Mouse (Mus musculus) adrenal gland, postnatal 14 days (tissue): ENCODE data around the gene Aadacl3. TPM values are rescaled to one million over a fixed set of nuclear protein-coding genes. Genes with fewer than 3 reads are reported as not detected.

ENCODE experiments used
- DNase-seq: peaks from one replicate; pipeline ENCODE4 v3.0.0; 2021; ENCODE audit warnings: mixed read lengths
- long read RNA-seq, 2 experiments: library from polyadenylated mRNA; stranded (forward); transcript quantifications; one replicate each; pipeline ENCODE4 v2.0.0; 2021
- total RNA-seq: library from RNA; stranded (reverse); gene quantifications from 2 replicates; pipeline ENCODE4 v1.2.3, GENCODE M21; 2021

Gene Aadacl3
- not detected in 2 replicates for total RNA-seq
- long read RNA-seq, experiment 1: 0 reads
- long read RNA-seq, experiment 2: 0 reads

DNA sequence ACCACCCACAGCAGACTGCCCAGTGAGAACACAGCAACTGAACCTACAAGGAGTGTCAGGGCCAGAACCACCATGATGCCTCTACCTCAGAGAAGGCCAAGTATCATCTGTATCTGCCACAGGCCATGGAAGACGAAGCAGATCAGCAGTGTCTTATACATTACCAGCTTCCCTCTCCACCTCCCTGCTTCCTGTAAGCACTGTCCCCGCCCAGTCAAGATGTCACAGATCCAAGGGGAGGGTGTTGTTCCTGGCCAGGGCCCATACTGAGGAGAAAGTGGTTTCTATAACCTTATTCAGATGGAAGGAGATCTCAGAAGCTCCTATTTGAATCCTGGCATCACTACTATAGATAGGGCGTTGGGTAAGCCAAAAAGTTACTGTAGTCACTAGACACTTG, at the start of gene Aadacl3:
Aadacl3 (minus strand) TSS at position 101 of the 400 bp plus-strand sequence.
- DNase-seq: no peak

GRCm38 (mm10) chr4:144506518-144506917, 43.0 kb upstream of the Aadacl3 start:
- no peak for DNase-seq

- no peak for DNase-seq
Observed at GRCm38 (mm10) chr4:144493331-144493730, 29.8 kb upstream of the Aadacl3 start.

- no peak for DNase-seq
Observed at GRCm38 (mm10) chr4:144468091-144468490, 4.5 kb upstream of the Aadacl3 start.

GRCm38 (mm10) chr4:144465206-144465605, 1.6 kb upstream of the Aadacl3 start:
- no peak for DNase-seq

DNA sequence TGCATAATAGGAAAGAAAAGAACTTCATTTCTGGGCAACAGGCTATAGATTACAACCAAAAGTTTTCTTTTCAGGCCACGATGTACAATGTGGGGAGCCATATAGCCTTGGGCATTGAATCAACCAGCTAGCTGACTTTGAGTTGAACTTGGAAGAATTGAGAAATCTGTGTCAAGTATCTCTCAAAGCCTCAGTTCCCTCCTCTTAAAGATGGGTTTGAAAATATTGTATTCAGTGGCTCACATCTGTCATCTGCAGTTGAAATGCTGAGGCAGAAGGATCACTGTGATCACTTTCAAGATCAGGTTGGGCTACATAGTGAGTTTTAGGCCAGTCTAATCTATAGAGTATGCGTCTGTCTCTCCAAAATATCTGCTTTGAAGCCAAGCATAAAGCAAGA, 10.3 kb downstream of the Aadacl3 start, which contains the start of gene Gm9944:
Gm9944 (minus strand) TSS at position 101 of the 400 bp plus-strand sequence.
- no peak for DNase-seq

GRCm38 (mm10) chr4:144448546-144448945, 15.0 kb downstream of the Aadacl3 start:
- DNase-seq: no peak

- no peak for DNase-seq
Observed at GRCm38 (mm10) chr4:144441582-144441981, 22.0 kb downstream of the Aadacl3 start.

GRCm38 (mm10) chr4:144441095-144441494, 22.5 kb downstream of the Aadacl3 start:
- no peak for DNase-seq

- no peak for DNase-seq
Observed at GRCm38 (mm10) chr4:144438672-144439071, 24.9 kb downstream of the Aadacl3 start, which contains the start of gene 1700012P22Rik. TSS of gene 1700012P22Rik (minus strand) at chr4:144438772.

GRCm38 (mm10) chr4:144433216-144433615, 30.3 kb downstream of the Aadacl3 start:
- DNase-seq: no peak

GRCm38 (mm10) chr4:144430723-144431122, 32.8 kb downstream of the Aadacl3 start:
- no peak for DNase-seq

DNA sequence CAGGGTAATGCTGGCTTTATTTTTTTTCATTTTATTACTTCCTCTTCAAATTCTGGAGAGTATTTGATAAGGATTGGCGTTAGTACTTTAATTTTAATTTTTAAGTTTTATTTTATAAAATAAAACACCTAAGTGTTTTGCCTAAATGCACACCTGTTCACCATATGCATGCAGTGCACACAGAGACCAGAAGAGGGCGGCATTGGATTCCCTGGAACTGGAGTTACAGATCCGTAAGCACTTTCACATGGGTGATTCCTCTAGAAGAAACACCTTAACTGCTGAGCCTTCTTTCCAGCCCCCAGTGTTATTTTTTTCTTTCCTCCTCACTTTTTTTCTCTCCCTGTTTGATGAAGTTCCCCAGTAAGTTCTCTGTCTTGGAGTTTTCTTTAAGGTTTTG, 34.7 kb downstream of the Aadacl3 start:
- peak; percentile 16 for DNase-seq

- no peak for DNase-seq
Observed at GRCm38 (mm10) chr4:144424590-144424989, 39.0 kb downstream of the Aadacl3 start.

DNA sequence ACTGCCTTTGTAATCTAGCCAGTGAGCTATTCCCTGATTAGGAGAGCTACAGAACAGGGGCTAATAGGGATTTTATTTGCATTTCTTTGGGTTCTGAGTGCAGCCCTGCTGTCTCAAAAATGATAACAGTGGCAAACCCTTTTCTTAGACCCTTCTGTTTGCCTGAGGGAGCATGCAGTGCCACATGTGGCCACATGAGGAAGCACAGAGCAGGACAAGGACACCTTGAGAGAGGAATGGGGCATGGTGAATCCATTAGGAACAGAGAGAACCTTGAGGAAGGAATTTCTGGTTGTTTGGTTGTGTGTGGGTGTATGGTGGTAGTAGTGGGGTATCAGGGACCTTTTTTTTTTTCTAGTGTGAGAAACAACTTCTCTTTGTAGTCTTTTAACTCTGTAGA, 42.9 kb downstream of the Aadacl3 start:
- no peak for DNase-seq

GRCm38 (mm10) chr4:144408290-144408689, 55.3 kb downstream of the Aadacl3 start, which contains the start of gene Pramef12:
TSS of gene Pramef12 (minus strand) at chr4:144408464.
- no peak for DNase-seq

GRCm38 (mm10) chr4:144406261-144406660, 57.3 kb downstream of the Aadacl3 start:
- DNase-seq: no peak

DNA sequence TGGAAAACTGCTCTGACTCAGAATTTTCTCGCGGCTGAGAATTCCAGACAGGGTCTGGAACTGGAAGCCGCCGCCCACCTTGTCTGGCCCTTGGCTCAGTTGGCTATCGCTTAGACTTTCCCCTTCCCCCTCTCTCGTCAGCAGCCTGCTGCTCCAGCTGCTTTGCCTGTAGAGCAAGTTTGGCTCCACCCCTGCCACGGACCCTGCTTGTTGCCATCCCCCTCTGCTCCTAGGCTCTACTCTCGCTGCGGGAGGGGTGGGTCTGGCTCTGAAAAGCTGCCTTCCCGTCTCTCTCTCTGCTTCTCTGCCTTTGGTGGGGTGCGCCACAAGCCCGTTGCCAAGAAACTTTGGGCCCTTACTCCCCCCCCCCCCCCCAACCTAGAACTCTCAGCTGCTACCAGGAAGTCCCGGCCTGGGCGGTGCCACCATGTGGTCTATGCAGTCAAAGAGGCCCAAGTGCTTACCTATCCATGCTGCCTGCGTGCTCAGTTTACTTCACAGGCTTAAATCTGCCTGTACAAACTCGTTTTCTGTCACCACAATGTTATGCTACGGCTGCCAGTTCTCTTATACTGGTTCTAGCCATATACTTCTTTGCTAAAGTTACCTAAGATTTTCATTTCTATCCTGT, 59.0 kb downstream of the Aadacl3 start:
- peak; percentile 13 for DNase-seq

Other genes with a start within 250 kb of the Aadacl3 start
- gene Pramel5, start 183.3 kb downstream of the Aadacl3 start, total RNA-seq: not detected in 2 replicates
- not detected in 2 replicates for gene Gm13128, start 133.5 kb downstream of the Aadacl3 start, total RNA-seq
- gene Gm13119, start 105.8 kb downstream of the Aadacl3 start, total RNA-seq: not detected in 2 replicates
- not detected in 2 replicates for gene Pramef20, start 85.8 kb downstream of the Aadacl3 start, total RNA-seq
- not detected in 2 replicates for gene Pramef12, start 55.3 kb downstream of the Aadacl3 start, total RNA-seq
- not detected in 2 replicates for gene 1700012P22Rik, start 25.0 kb downstream of the Aadacl3 start, total RNA-seq
- not detected in 2 replicates for gene Gm9944, start 10.4 kb downstream of the Aadacl3 start, total RNA-seq
- not detected in 2 replicates for gene 9430007A20Rik, start 56.1 kb upstream of the Aadacl3 start, total RNA-seq
- gene Gm13124, start 101.4 kb upstream of the Aadacl3 start, total RNA-seq: not detected in 2 replicates
- not detected in 2 replicates for gene Aadacl4, start 150.0 kb upstream of the Aadacl3 start, total RNA-seq
- not detected in 2 replicates for gene Gm436, start 222.6 kb upstream of the Aadacl3 start, total RNA-seq